Mouse (Mus musculus) hematopoietic stem cell, adult 5-6 weeks (primary cell): ENCODE measurements around the gene Bcl2l14. TPM values are rescaled to one million over a fixed set of nuclear protein-coding genes. Genes with fewer than 3 reads are reported as not detected.

Source experiments
- ATAC-seq, 2 experiments: fragments of 125-278 bp in 1 of 2; replicated peaks in 1 of 2; 2 replicates each; pipeline ENCODE4 v1.8.0; 2016 to 2017; ENCODE audit warnings: inconsistent platforms in 2 of 2, mild to moderate bottlenecking in 2 of 2, moderate number of reproducible peaks in 2 of 2, low read depth in 1 of 2, moderate TSS enrichment in 1 of 2; ENCODE audit not compliant: low FRiP score in 2 of 2, poor library complexity in 2 of 2, severe bottlenecking in 2 of 2, insufficient read depth in 1 of 2, low TSS enrichment in 1 of 2
- total RNA-seq: library from RNA; stranded (forward); fragments of 172-1452, 232-1000 nt; gene quantifications from 2 replicates; pipeline ENCODE4 v1.2.3, GENCODE M21; 2017

The Bcl2l14 gene
- total RNA-seq, 1 experiment from 2014 or later = 1.2 TPM

DNA sequence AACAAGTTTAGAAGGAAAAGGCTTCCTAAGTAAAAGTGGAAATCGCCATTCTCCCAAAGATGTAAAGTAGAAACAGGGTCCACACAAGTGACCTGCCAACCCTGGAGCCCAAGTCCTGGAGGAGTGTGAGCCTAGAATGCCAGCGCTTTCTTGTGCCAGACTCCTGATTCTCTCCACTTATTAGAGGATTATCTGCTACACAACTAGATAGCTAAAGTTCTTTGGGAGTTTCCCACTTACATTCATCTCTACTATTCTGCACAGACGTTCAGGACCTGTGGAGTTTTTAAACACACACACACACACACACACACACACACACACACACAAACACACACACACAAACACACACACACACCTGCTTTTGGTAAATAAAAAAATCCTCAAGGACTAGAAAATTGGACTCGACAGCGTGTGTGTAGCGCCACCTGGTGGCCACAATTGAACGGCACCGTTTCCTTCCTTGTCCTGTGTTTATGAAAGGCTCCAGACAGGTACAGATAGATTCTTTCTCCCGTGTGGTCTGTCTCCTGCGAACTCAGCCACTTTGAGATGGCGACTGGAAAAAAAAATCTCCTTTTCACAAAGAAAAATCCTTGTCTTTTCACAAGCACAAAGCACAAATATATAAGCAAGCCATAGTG is 6.7 kb upstream of the Bcl2l14 start:
- peak; percentile 51 to 55; a peak in 2 of 4 replicates for ATAC-seq

DNA sequence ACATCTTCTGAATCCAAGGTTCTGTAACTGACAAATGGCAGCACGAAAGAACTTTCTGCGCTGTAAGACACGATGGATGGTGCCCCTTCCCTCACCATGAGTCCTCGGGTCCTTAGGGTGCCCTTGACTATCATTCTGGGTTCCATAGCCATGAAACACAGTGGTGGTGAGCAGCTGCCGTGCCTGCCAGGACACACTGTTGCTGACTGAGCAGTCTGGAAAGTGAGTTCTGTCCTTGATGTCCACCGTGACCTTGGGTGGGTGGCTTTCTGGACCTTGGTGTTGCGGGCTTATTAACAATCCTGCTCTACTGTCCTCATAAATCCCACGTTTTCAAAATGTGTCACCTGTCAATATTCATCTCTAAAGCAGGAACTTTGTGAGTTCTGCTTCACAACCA is 6.2 kb upstream of the Bcl2l14 start:
- no peak for ATAC-seq

DNA sequence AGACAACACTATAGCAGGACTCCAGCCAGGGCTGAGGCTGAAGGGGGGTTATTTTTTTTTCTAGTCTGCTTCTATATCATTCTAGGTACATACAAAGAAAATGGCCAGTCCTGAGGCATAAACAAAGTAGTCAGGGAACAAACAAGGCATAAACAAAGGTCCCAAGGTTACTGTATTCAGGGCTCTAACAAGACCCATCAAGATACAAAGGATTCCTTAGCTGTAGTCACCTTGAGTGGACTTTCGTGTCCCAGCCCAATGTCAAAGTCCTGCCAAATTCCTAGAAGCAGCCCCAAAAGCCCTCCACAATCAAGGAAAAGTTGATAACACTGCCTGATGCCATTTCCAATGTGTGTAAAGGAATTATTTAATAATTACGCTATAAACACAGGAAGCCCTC is 5.3 kb upstream of the Bcl2l14 start:
- ATAC-seq = no peak

GRCm38 (mm10) chr6:134402914-134403683 is 7.0 kb downstream of the Bcl2l14 start:
- ATAC-seq = peak; percentile 74 to 76

GRCm38 (mm10) chr6:134403684-134404070 is 7.6 kb downstream of the Bcl2l14 start:
- no peak for ATAC-seq

DNA sequence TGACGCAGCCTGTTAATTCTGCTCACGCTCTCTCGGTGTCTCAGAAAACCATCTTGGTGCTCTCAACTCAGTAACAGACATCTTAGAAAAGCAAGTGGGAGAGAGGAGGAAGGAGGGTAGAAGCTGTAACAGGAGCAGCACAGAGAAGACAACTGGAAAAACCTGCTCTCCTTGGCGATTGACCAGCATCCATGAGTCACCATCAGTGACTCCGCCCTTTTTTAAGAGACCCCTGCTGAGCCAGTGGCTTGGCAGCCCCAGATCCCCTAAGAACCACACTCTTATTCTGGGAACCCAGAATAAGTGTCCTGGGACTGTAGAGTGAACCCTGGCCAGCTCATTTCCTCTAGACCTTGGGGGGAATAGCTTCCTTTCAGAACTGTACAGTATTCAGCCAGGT is 11.1 kb downstream of the Bcl2l14 start:
- ATAC-seq = no peak

GRCm38 (mm10) chr6:134413706-134414531 is 17.8 kb downstream of the Bcl2l14 start:
- ATAC-seq = peak; percentile 95 to 99

- peak in 1 of 2 experiments; percentile 17; a peak in 2 of 4 replicates for ATAC-seq
Observed at GRCm38 (mm10) chr6:134414532-134414883, 18.4 kb downstream of the Bcl2l14 start.

- ATAC-seq = no peak
Observed at GRCm38 (mm10) chr6:134416556-134417105, 20.5 kb downstream of the Bcl2l14 start.

DNA sequence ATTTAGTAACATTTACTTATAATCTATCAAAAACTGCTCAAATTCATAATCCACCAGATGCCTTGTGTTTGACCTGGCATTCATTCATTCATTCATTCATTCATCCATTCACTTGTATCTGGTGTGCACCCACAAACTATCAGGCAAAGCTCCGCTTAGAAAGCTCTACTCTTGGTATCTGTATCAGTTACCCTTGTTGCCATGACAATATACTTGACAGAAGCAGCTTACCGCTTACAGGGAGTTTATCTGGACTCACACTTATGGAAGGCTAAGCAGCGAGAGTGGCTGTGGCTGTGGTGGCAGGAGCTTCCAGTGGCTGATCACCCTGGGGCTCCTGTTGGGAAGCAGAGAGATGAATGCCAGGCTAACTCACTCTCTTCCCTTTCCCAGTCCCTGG is 21.8 kb downstream of the Bcl2l14 start:
- no peak for ATAC-seq

GRCm38 (mm10) chr6:134420375-134420774 is 24.3 kb downstream of the Bcl2l14 start:
- no peak for ATAC-seq

GRCm38 (mm10) chr6:134421921-134422320 is 25.8 kb downstream of the Bcl2l14 start:
- no peak for ATAC-seq

- ATAC-seq = peak; percentile 75 to 83
Observed at GRCm38 (mm10) chr6:134425216-134425717, 29.1 kb downstream of the Bcl2l14 start.

DNA sequence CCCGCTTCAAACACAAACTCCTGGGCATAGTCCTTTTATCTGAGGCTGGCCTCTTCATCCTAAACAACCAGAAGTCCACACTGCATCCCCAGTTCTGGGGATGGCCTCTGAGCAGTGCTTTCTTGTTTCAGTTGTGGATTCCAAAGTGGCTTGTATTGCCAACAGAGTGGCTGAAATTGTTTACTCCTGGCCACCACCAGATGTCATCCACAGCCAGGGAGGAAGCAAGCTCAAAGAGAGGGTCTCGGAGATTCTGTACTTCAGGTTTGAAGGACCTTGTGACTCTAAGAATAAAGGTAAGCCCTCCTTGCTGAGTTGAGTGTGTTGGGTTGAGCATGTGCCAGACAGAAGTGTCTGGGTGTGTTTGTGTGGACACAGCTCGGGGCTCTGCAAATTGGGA is 31.0 kb downstream of the Bcl2l14 start:
- ATAC-seq = no peak

GRCm38 (mm10) chr6:134428455-134428854 is 32.3 kb downstream of the Bcl2l14 start:
- no peak for ATAC-seq

DNA sequence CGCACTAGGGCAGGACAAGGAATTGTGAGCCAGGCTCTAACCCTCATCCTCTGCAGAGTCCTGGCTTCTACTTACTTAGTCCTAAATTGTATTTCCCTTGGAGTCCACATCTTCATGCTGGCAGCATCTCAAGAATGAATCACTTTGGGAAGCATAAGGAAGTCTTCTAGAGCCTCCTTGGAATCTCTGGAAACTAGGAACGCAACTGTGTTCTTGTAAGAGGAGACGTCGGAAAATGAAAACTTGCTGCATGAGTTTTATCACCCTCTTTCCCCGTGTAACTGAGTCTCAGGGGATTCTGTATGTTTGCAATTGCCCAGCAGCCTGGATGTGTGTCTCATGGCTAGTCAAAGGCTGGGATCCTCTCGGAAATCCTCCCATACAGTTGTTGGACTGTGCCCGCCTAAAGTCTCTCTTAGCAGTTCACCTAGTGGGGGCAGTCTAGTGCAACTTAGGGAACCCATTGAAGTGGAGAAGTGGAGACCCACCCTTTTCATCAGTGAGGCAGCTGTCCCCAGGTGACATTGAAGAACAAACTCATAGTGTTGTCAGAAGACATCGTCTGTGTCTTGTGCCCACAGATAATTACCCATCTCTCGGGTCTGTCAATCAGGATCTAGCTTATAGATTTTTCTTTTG is 34.2 kb downstream of the Bcl2l14 start:
- ATAC-seq = no peak

DNA sequence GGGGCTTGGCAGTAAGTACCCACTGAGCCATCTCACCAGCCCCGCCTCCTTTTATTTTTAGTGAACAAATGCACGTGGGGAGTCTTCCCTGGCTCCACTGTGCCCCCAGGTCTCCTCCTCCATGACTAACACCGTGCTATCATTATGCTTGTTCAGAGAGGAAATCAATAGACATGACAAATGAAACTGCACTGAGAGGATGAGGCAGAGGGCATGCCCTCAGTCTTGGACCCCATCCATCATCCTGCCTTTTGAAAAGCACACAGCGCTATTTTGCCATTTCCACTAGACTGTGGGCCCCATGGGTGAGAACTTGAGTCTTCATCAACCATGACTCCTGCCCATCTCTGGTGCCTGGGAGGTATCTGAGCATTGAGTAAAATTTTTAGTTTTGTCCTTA is 35.5 kb downstream of the Bcl2l14 start:
- ATAC-seq = no peak
